Mouse (Mus musculus) limb, embryonic 12.5 days (tissue): ENCODE measurements at regions not wholly inside any gene's neighbourhood (a gene's known extent, or its start where the extent isn't known, plus 50 kb on each side); places are given as distances from the start of the nearest gene placed in this dataset.

Experiments
- ATAC-seq: fragments of 200-750 bp; cut with Nextera tagmentation; 2 replicates; pipeline ENCODE4 v1.8.0; 2017; ENCODE audit warnings: low read depth, moderate TSS enrichment; ENCODE audit not compliant: insufficient number of reproducible peaks, insufficient read depth, low FRiP score, low TSS enrichment
- H3K27ac ChIP-seq: fragments of 300-500 bp; sonication (generic); 2 replicates; pipeline ENCODE4 v1.5.1; 2016; ENCODE audit warnings: mild to moderate bottlenecking, moderate library complexity
- H3K27me3 ChIP-seq: fragments of 300-500 bp; sonication (generic); 2 replicates; pipeline ENCODE4 v1.6.1; 2016; ENCODE audit warnings: mild to moderate bottlenecking, moderate library complexity
- H3K36me3 ChIP-seq: fragments of 300-500 bp; sonication (generic); 2 replicates; pipeline ENCODE4 v1.6.1; 2016; ENCODE audit warnings: mild to moderate bottlenecking, moderate library complexity
- H3K4me1 ChIP-seq: fragments of 300-500 bp; sonication (generic); replicated peaks from 2 replicates; pipeline ENCODE4 v1.6.1; 2016
- H3K4me2 ChIP-seq: fragments of 300-500 bp; sonication (generic); 2 replicates; pipeline ENCODE4 v1.6.1; 2016; ENCODE audit warnings: mild to moderate bottlenecking, moderate library complexity
- H3K4me3 ChIP-seq: fragments of 300-500 bp; sonication (generic); replicated peaks from 2 replicates; pipeline ENCODE4 v1.5.1; 2016; ENCODE audit warnings: mild to moderate bottlenecking
- H3K9ac ChIP-seq: fragments of 300-500 bp; sonication (generic); replicated peaks from 2 replicates; pipeline ENCODE4 v1.6.1; 2016; ENCODE audit warnings: mild to moderate bottlenecking, moderate library complexity
- H3K9me3 ChIP-seq: fragments of 300-500 bp; sonication (generic); 2 replicates; pipeline ENCODE4 v1.6.1; 2016; ENCODE audit warnings: mild to moderate bottlenecking, moderate library complexity
- WGBS: fragments of 180-500 bp; shearing (Covaris S2); methylation state at CpG from one replicate; pipeline ENCODE4 v1.1.7; 2016; 5-methylcytosine and 5-hydroxymethylcytosine counted together

DNA sequence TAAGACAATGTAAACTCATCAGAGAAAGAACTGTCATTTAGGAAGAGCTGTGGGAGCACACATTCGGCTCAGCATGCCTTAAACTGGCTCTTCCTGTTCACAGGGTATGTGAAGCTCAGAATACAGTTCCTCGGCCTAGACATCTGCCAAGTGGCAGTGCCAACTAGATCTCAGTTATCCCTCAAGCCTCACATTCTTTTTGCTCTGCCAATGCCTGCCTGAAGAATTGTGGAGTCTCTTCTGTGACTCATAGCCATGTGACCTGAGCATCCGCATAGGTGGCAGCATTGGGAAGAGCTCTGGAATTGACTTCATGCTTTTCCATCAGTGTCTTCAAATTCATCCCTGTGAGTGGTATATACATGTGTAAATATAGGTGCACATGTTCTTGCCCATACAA is 59.7 kb downstream of the Prlhr start:
- Histone ChIP-seq H3K27me3 (no peaks in the 10 kb centered on the region; the same call in 1 of the 2 replicates), H3K4me1 (no peaks in the 10 kb centered on the region), H3K4me3 (no peak overlapping the region), H3K9ac (no peak overlapping the region), H3K9me3 (no peaks in the 10 kb centered on the region), H3K36me3 (no peaks in the 10 kb centered on the region), H3K27ac (no peak overlapping the region), H3K4me2 (no peak overlapping the region)
- no peak for ATAC-seq
- 86% methylated on average over 3 of the region's 3 CpGs for WGBS

DNA sequence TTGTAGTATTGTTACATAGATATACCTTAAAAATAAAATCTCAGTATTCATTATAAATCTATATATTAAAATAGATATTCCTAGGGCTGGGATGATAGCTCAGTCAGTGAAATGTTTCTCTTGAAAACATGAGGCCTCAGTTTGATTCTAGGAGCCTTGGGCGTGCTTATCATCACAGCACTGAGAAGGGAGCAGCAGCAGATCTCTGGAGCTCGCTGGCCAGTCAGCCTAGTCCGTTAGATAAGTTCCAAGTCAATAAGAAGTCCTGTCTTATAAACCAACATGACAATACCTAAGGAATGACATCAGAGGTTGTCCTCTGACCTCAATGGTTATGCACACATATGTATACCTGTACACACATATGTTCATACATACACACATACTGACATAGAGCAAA is 68.7 kb downstream of the Prlhr start:
- Histone ChIP-seq H3K9ac (no peak overlapping the region), H3K27me3 (peaks cover 4% of the 10 kb centered on the region; the same call in 1 of the 2 replicates), H3K36me3 (no peaks in the 10 kb centered on the region), H3K9me3 (no peaks in the 10 kb centered on the region), H3K27ac (no peak overlapping the region), H3K4me3 (no peak overlapping the region), H3K4me2 (no peak overlapping the region), H3K4me1 (no peaks in the 10 kb centered on the region)
- 87% methylated on average over 3 of the region's 3 CpGs for WGBS
- no peak for ATAC-seq

GRCm38 (mm10) chr19:60397666-60398065 is 70.4 kb downstream of the Prlhr start:
- H3K4me1 ChIP-seq: no peaks in the 10 kb centered on the region
- H3K4me2 ChIP-seq: no peak overlapping the region
- no peak for ATAC-seq
- H3K27me3 ChIP-seq: peaks cover 3% of the 10 kb centered on the region; the same call in 1 of the 2 replicates
- H3K9me3 ChIP-seq: no peaks in the 10 kb centered on the region
- H3K36me3 ChIP-seq: no peaks in the 10 kb centered on the region
- H3K9ac ChIP-seq: no peak overlapping the region
- no peak overlapping the region for H3K4me3 ChIP-seq
- 70% methylated on average over 1 of the region's 1 CpGs for WGBS
- no peak overlapping the region for H3K27ac ChIP-seq

DNA sequence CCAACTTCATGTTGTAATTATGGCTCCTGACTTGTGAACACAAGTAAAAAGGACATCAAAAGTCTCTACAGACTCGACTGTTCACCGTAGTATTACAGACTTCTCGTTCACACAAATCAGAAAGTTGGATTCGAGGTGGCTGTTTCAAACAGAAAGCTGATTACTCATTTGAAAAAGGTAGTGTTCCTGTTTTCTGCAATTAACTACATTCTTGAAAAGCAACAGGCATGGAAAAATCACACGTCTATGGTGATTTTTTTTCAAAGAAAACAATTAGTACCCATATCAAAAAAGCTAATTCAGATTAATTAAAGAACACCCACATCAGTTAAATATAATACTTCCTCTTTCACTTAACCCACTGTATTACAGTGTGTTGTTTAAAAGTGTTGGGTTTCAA is 71.5 kb downstream of the Prlhr start:
- Histone ChIP-seq H3K4me1 (no peaks in the 10 kb centered on the region), H3K9ac (no peak overlapping the region), H3K36me3 (no peaks in the 10 kb centered on the region), H3K9me3 (no peaks in the 10 kb centered on the region), H3K27me3 (no peaks in the 10 kb centered on the region), H3K27ac (no peak overlapping the region), H3K4me3 (no peak overlapping the region), H3K4me2 (no peak overlapping the region)
- no peak for ATAC-seq
- WGBS: 58% methylated on average over 5 of the region's 5 CpGs

DNA sequence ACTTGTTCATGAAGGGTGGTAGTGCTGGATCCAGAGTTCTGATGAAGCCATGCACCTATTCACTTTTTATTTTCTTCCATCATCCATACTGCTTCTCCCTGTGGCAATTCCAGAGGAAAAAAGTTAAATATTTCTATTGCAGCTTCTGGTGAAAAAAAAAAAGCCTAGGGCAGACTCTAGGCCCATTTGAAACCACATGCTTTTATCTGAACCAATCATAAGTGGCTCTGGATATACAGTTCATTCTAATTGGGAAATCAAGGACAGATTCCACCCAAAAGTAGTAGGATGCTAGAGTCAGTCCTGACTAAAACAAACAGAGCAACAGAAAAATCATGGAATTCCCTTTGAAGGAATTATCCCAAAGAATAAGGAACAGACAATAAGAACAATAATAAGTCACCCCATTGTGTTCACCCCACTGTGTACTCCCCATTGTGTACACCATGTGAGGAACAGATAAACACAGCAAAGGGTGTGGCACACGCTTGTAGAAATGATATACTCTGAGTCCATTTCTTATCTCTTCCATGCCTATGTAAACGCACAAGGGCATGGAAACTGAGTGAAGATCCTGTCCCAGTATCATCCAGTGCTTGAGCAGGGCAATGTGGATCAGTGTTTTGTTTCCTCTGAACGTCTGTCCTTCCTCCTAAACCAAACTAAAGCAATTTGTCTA is 81.4 kb downstream of the Prlhr start:
- Histone ChIP-seq H3K4me2 (no peak overlapping the region), H3K9me3 (no peaks in the 10 kb centered on the region), H3K4me3 (no peak overlapping the region), H3K27ac (no peak overlapping the region), H3K36me3 (no peaks in the 10 kb centered on the region), H3K4me1 (peaks cover 5% of the 10 kb centered on the region; the same call in 1 of the 2 replicates), H3K9ac (no peak overlapping the region), H3K27me3 (0 out of 2 replicates have a peak, but pooled peaks cover 4% of the 10 kb centered on the region)
- ATAC-seq: no peak
- 73% methylated on average over 3 of the region's 3 CpGs for WGBS

DNA sequence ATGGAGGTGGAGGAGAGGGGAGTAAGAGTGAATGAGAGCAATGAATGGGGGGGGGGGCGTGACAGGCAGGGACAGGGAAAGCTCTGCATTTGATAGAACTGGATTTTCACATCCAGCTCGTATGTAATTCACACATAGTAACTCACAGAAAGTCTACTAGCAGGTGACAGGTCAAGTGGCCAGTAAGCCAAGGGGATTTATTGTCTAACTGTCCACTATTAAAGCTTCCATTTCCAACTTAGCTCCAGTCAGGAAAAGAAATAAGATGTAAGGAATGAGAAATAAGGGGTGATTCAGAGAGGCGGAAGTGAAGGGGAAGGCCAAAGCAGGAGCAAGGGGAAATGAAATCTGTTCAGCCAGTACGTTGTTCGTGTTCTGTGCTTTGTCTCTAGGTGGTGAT is 83.4 kb downstream of the Prlhr start:
- 0 out of 2 replicates have a peak, but pooled peaks cover 4% of the 10 kb centered on the region for H3K27me3 ChIP-seq
- H3K4me2 ChIP-seq: no peak overlapping the region
- ATAC-seq: no peak
- no peak overlapping the region for H3K4me3 ChIP-seq
- WGBS: 38% methylated on average over 5 of the region's 5 CpGs
- H3K27ac ChIP-seq: no peak overlapping the region; the same call in 1 of the 2 replicates
- H3K9ac ChIP-seq: no peak overlapping the region
- H3K9me3 ChIP-seq: no peaks in the 10 kb centered on the region
- H3K4me1 ChIP-seq: peaks cover 5% of the 10 kb centered on the region; the same call in 1 of the 2 replicates
- no peaks in the 10 kb centered on the region for H3K36me3 ChIP-seq

- no peak for ATAC-seq
- Histone ChIP-seq H3K4me3 (no peak overlapping the region), H3K27me3 (no peaks in the 10 kb centered on the region), H3K4me2 (no peak overlapping the region), H3K9me3 (no peaks in the 10 kb centered on the region), H3K4me1 (peaks cover 5% of the 10 kb centered on the region; the same call in 1 of the 2 replicates), H3K36me3 (no peaks in the 10 kb centered on the region), H3K27ac (no peak overlapping the region), H3K9ac (no peak overlapping the region)
These were observed 85.4 kb downstream of the Prlhr start for GRCm38 (mm10) chr19:60382661-60383060.

DNA sequence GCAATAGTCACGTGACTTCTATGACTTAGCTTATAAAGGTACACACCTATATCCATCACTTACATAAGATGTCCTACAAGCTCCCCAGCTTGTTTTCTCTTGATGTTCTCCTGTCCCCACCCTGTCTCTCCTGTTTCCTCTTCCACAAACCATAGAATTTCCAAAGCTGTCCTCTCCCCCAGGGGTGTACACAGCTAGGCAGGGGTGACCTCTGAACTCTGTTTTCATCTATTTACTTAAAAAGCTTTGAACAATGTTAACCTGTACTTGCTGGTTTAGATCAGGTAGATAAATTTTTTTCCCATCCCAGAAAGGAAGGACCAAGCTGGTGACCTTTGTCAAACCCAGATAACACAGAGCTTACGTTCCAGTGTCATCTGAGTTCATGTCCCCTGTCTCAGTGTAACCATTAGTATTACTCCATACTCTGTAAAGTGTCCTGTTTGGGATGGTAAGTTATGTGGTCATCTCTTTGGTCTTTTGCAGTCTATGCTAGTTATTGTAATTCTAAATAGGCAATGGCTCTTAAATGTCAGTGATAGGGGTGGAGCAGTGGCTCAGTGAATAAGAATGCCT is 89.0 kb downstream of the Prlhr start:
- Histone ChIP-seq H3K36me3 (no peaks in the 10 kb centered on the region), H3K27ac (no peak overlapping the region), H3K4me3 (no peak overlapping the region), H3K9me3 (no peaks in the 10 kb centered on the region), H3K4me2 (no peak overlapping the region), H3K27me3 (no peaks in the 10 kb centered on the region), H3K9ac (no peak overlapping the region), H3K4me1 (no peaks in the 10 kb centered on the region; the same call in 1 of the 2 replicates)
- ATAC-seq: no peak
- WGBS: 84% methylated on average over 2 of the region's 2 CpGs

- Histone ChIP-seq H3K4me1 (peaks cover 9% of the 10 kb centered on the region), H3K9ac (no peak overlapping the region), H3K9me3 (no peaks in the 10 kb centered on the region), H3K4me3 (no peak overlapping the region), H3K27me3 (peaks cover 3% of the 10 kb centered on the region; the same call in 1 of the 2 replicates), H3K36me3 (no peaks in the 10 kb centered on the region), H3K4me2 (no peak overlapping the region), H3K27ac (no peak overlapping the region)
- no peak for ATAC-seq
- 34% methylated on average over 4 of the region's 4 CpGs for WGBS
These were observed 104.0 kb downstream of the Prlhr start for GRCm38 (mm10) chr19:60363988-60364599.

DNA sequence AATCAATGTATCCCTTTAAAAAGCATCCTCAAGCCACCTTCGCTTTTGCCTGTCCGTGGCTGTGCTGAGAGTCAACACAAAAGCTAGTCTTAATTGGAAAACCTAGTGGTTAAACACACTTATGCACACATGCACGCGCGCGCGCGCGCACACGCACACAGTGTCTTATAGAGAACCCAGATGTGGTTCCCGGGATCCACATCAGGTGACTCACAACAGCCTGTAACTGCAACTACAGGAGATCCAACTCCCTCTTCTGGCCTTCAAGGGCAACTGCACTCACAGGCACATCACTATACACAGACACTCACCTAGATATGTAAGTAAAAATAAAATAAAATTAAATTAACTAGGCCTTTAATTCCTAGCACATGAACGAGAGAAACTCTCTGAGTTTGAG is 118.4 kb upstream of the Fam204a start:
- WGBS: 94% methylated on average over 12 of the region's 12 CpGs
- H3K27ac ChIP-seq: no peak overlapping the region
- no peak for ATAC-seq
- H3K4me3 ChIP-seq: no peak overlapping the region
- H3K9ac ChIP-seq: no peak overlapping the region
- H3K36me3 ChIP-seq: no peaks in the 10 kb centered on the region
- no peak overlapping the region for H3K4me2 ChIP-seq
- H3K9me3 ChIP-seq: no peaks in the 10 kb centered on the region
- no peaks in the 10 kb centered on the region for H3K4me1 ChIP-seq
- 0 out of 2 replicates have a peak, but pooled peaks cover 3% of the 10 kb centered on the region for H3K27me3 ChIP-seq

GRCm38 (mm10) chr19:60341485-60341884 is 115.0 kb upstream of the Fam204a start:
- ATAC-seq: no peak
- Histone ChIP-seq H3K9ac (no peak overlapping the region), H3K27ac (no peak overlapping the region), H3K4me1 (no peaks in the 10 kb centered on the region), H3K27me3 (0 out of 2 replicates have a peak, but pooled peaks cover 3% of the 10 kb centered on the region), H3K4me3 (no peak overlapping the region), H3K9me3 (peaks cover 3% of the 10 kb centered on the region; the same call in 1 of the 2 replicates), H3K4me2 (no peak overlapping the region), H3K36me3 (no peaks in the 10 kb centered on the region)
- WGBS: 11% methylated on average over 3 of the region's 3 CpGs
